Mouse (Mus musculus) lung, adult 2 months (tissue): ENCODE results near the gene Pter.

Source experiments
- CTCF ChIP-seq: fragments of 200-500 bp; IDR thresholded peaks from 2 replicates; pipeline ENCODE4 v1.5.1; 2011; ENCODE audit warnings: mild to moderate bottlenecking, low read length, control low read depth; ENCODE audit not compliant: insufficient read depth
- POLR2A ChIP-seq: fragments of 200-500 bp; IDR thresholded peaks from 2 replicates; pipeline ENCODE4 v1.6.1; 2011; ENCODE audit warnings: low read depth, mild to moderate bottlenecking, control low read depth, low read length, borderline replicate concordance; ENCODE audit errors: extremely low read depth

- TF ChIP-seq CTCF (no peak), POLR2A (no peak)
Measured at GRCm38 (mm10) chr2:12881009-12881408, 42.8 kb upstream of the Pter start.
